Mouse (Mus musculus): Measurements from ENCODE around the gene Olfr877. TPM values are rescaled to one million over a fixed set of nuclear protein-coding genes. Genes with fewer than 3 reads are reported as not detected.

Gene Olfr877
- polyA plus RNA-seq, 1 experiment from 2014 or later = not detected

DNA sequence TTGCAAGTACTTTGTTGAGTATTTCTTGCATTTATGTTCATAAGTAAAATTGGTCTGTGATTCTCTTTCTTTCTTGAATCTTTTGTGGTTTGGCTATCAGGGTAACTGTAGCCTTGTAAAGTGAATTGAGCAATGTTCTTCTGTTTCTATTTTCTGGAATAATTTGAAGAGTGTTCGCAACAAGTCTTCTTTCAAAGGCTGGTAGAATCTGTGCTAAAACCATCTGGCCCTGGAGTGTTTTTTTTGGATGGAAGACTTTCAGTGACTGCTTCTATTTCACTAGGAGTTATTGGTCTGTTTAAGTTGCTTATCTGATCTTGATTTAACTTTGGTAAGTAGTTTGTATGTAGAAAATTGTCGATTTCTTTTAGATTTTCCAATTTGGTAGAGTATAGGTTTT lies 4.8 kb upstream of the Olfr877 start:
- TF ChIP-seq EP300 (IDR thresholded peaks at IDR 0.05) (no peak), CTCF (IDR thresholded peaks at IDR 0.05) (no peak)
- no peak for ATAC-seq

DNA sequence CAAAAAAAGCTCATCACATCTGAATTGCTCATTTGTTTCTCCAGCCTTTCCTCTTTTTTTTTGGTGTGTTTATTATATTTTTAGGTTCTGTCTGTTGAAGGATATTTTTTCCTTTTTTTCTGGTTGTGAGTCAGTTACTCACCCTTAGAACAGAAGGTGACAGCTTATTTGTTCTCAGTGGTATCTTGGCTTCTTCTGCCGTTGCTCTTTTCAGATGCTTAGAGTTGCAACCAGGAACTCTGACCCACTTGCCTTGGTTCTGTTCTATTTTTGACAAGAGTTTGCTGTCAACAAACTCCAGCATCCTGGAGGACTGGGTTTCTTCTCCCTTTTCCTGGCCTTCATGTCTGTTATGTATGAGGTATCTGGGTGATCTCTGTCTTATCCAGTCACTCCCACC lies 9.3 kb downstream of the Olfr877 start:
- ATAC-seq (no peak), DNase-seq (ENCODE audit: low spot score) (no peak)
- H3K4me2 ChIP-seq (replicated peaks; ENCODE audit: low read depth, low read length) = no peak overlapping the region
- H3K27me3 ChIP-seq (replicated peaks; ENCODE audit: insufficient read depth, low read length) = no peaks in the 10 kb centered on the region
- H3K4me1 ChIP-seq (ENCODE audit: insufficient read depth, low read depth, low read length) = no peaks in the 10 kb centered on the region
- no peak overlapping the region for H3K27ac ChIP-seq (ENCODE audit: low read length)
- 68% methylated on average over 1 of the region's 1 CpGs for WGBS
- no peak for TF ChIP-seq EP300 (IDR thresholded peaks at IDR 0.05)
- no peaks in the 10 kb centered on the region for H3K9me3 ChIP-seq (ENCODE audit: low read length)
- no peak overlapping the region for H3K9ac ChIP-seq (replicated peaks; ENCODE audit: low read depth)
- H3K4me3 ChIP-seq (ENCODE audit: low read depth, low read length) = no peak overlapping the region
- no peaks in the 10 kb centered on the region for H3K36me3 ChIP-seq (ENCODE audit: insufficient read depth, low read length)

More for the DNA sequence above, 4.8 kb upstream of the Olfr877 start:
- Histone ChIP-seq H3K36me3 (ENCODE audit: insufficient read depth, low read length) (no peaks in the 10 kb centered on the region), H3K4me2 (replicated peaks; ENCODE audit: low read depth, low read length) (no peak overlapping the region), H3K4me1 (ENCODE audit: insufficient read depth, low read depth, low read length) (no peaks in the 10 kb centered on the region), H3K4me3 (ENCODE audit: low read depth, low read length) (no peak overlapping the region), H3K27me3 (replicated peaks; ENCODE audit: insufficient read depth, low read length) (no peaks in the 10 kb centered on the region), H3K27ac (ENCODE audit: low read length) (no peak overlapping the region), H3K9ac (replicated peaks; ENCODE audit: low read depth) (no peak overlapping the region), H3K9me3 (ENCODE audit: low read length) (no peaks in the 10 kb centered on the region)
- WGBS = 82% methylated on average over 2 of the region's 2 CpGs
- no peak for DNase-seq (ENCODE audit: low spot score)

DNA sequence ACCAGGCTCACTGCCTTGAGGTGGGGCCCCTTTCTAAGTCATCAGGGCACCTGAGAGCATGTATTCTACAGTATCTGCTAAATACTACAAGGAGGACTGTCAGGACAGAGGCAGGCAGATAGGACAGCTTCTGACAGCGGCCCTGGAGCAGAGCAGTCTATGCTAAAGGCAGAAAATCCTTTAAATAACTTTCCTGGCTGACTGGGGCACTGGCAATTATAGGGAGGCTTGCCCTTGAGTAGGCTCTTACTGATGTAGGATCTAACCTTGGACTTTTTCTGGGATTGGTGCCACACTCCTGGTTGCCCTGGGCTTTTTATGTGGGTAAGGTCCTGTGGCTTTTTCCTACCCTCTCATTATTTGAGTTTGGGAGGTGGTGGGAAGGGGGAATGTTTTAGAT lies 16.2 kb downstream of the Olfr877 start:
- H3K27ac ChIP-seq (ENCODE audit: low read length) = no peak overlapping the region
- H3K36me3 ChIP-seq (ENCODE audit: insufficient read depth, low read length) = no peaks in the 10 kb centered on the region
- H3K4me1 ChIP-seq (ENCODE audit: insufficient read depth, low read depth, low read length) = no peaks in the 10 kb centered on the region
- no peak overlapping the region for H3K4me3 ChIP-seq (ENCODE audit: low read depth, low read length)
- no peak for DNase-seq (ENCODE audit: low spot score)
- no peak overlapping the region for H3K9ac ChIP-seq (replicated peaks; ENCODE audit: low read depth)
- TF ChIP-seq CTCF (IDR thresholded peaks at IDR 0.05) (no peak), EP300 (IDR thresholded peaks at IDR 0.05) (no peak)
- no peaks in the 10 kb centered on the region for H3K9me3 ChIP-seq (ENCODE audit: low read length)
- ATAC-seq = no peak
- no peak overlapping the region for H3K4me2 ChIP-seq (replicated peaks; ENCODE audit: low read depth, low read length)
- 50% methylated on average over 1 of the region's 1 CpGs for WGBS
- H3K27me3 ChIP-seq (replicated peaks; ENCODE audit: insufficient read depth, low read length) = no peaks in the 10 kb centered on the region

DNA sequence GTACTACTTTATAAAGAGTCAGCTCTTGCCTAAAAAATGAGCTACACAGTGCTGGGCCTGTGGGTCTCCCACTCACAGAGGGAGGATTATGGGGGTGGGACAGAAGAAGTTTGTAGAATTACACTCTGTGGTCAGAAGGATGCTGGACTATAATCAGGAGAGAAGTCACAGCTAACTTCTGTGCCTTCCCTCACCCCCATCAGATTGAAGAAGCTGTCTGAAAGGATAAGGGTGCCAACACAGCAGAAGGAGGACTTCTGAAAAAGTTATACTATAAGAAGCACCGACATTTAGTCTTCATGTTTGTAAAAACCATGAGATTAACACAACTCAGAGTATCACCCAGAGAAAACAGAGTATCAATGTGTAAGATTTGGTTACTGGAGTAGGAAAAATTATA lies 17.0 kb downstream of the Olfr877 start:
- no peak overlapping the region for H3K4me2 ChIP-seq (replicated peaks; ENCODE audit: low read depth, low read length)
- H3K9ac ChIP-seq (replicated peaks; ENCODE audit: low read depth) = no peak overlapping the region
- WGBS = 67% methylated on average over 1 of the region's 1 CpGs
- H3K27ac ChIP-seq (ENCODE audit: low read length) = no peak overlapping the region
- DNase-seq (ENCODE audit: low spot score) (no peak), ATAC-seq (no peak)
- H3K27me3 ChIP-seq (replicated peaks; ENCODE audit: insufficient read depth, low read length) = no peaks in the 10 kb centered on the region
- H3K4me1 ChIP-seq (ENCODE audit: insufficient read depth, low read depth, low read length) = no peaks in the 10 kb centered on the region
- H3K36me3 ChIP-seq (ENCODE audit: insufficient read depth, low read length) = no peaks in the 10 kb centered on the region
- TF ChIP-seq EP300 (IDR thresholded peaks at IDR 0.05) (no peak), CTCF (IDR thresholded peaks at IDR 0.05) (no peak)
- H3K4me3 ChIP-seq (ENCODE audit: low read depth, low read length) = no peak overlapping the region
- H3K9me3 ChIP-seq (ENCODE audit: low read length) = no peaks in the 10 kb centered on the region

DNA sequence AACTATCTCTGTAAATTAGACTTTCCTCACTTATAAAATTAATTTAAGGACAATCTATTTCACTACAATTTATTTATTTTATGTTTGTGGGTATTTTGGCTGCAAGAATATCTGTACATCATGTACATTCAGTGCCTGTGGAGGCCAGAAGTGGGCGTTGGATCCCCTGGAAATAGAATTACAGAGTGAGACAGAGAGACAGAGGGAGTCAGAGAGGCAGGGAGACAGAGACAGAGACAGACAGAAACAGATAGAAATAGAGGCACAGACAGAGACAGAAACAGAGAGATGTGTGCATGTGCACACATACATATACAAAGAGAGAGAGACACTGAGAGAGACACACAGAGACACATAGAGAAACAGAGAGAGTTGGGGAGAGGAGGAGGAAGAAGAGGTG lies 17.5 kb downstream of the Olfr877 start:
- ATAC-seq (no peak), DNase-seq (ENCODE audit: low spot score) (no peak)
- 43% methylated on average over 1 of the region's 1 CpGs for WGBS
- H3K4me3 ChIP-seq (ENCODE audit: low read depth, low read length) = no peak overlapping the region
- H3K27me3 ChIP-seq (replicated peaks; ENCODE audit: insufficient read depth, low read length) = no peaks in the 10 kb centered on the region
- H3K27ac ChIP-seq (ENCODE audit: low read length) = no peak overlapping the region
- no peaks in the 10 kb centered on the region for H3K9me3 ChIP-seq (ENCODE audit: low read length)
- TF ChIP-seq CTCF (IDR thresholded peaks at IDR 0.05) (no peak), EP300 (IDR thresholded peaks at IDR 0.05) (no peak)
- no peak overlapping the region for H3K4me2 ChIP-seq (replicated peaks; ENCODE audit: low read depth, low read length)
- no peaks in the 10 kb centered on the region for H3K4me1 ChIP-seq (ENCODE audit: insufficient read depth, low read depth, low read length)
- no peak overlapping the region for H3K9ac ChIP-seq (replicated peaks; ENCODE audit: low read depth)
- H3K36me3 ChIP-seq (ENCODE audit: insufficient read depth, low read length) = no peaks in the 10 kb centered on the region

DNA sequence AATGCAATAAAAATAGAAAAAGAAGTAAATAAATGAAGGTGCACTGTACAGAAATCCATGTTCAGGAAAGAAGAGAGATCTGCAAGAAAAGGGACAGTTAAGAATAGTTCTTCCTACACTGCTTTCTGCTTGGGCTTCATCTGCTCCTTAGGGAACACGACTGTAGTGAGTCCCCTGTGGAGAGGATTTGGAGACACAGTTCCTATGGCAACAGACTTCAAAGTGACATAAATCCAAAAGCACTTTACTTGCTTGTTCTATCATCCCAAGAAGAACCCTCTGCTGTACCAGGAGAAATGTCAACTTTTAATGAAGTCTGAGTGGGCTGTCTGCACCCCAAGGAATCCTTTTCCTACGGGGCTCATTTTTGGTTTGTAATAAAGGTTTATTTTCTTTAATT lies 36.9 kb downstream of the Olfr877 start:
- TF ChIP-seq EP300 (IDR thresholded peaks at IDR 0.05) (no peak), CTCF (IDR thresholded peaks at IDR 0.05) (no peak)
- ATAC-seq (no peak), DNase-seq (ENCODE audit: low spot score) (no peak)
- Histone ChIP-seq H3K4me3 (ENCODE audit: low read depth, low read length) (no peak overlapping the region), H3K4me2 (replicated peaks; ENCODE audit: low read depth, low read length) (no peak overlapping the region), H3K9me3 (ENCODE audit: low read length) (no peaks in the 10 kb centered on the region), H3K36me3 (ENCODE audit: insufficient read depth, low read length) (no peaks in the 10 kb centered on the region), H3K4me1 (ENCODE audit: insufficient read depth, low read depth, low read length) (no peaks in the 10 kb centered on the region), H3K27me3 (replicated peaks; ENCODE audit: insufficient read depth, low read length) (no peaks in the 10 kb centered on the region), H3K9ac (replicated peaks; ENCODE audit: low read depth) (no peak overlapping the region), H3K27ac (ENCODE audit: low read length) (no peak overlapping the region)
- 11% methylated on average over 2 of the region's 2 CpGs for WGBS

DNA sequence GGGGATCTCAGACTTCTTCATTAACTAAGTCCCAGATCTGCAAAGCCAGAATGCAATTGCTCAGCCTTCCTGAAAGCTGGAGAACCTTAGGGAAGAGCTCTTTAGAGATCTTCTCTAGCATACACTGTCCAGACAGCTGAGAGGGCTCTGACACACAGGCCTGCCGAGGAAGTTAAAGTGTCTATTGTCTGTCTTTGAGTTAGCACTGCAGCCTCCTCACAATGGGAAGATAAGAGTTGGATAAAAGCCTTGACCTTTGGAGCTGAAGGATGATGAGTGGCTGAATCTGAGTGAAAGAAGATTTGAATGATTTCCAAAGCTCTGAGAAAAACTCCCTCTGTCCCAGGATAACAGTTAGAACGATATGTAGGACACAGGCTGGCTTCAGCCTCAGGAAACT lies 42.6 kb downstream of the Olfr877 start, which contains the start of gene Olfr145:
Olfr145 (plus strand) TSS at position 64 of the 400 bp plus-strand sequence.
- H3K9me3 ChIP-seq (ENCODE audit: low read length) = no peaks in the 10 kb centered on the region

More for the DNA sequence above, 42.6 kb downstream of the Olfr877 start, which contains the start of gene Olfr145:
- H3K4me2 ChIP-seq (replicated peaks; ENCODE audit: low read depth, low read length) = no peak within 1 kb of the TSS
- ATAC-seq (no peak), DNase-seq (ENCODE audit: low spot score) (no peak)
- no peaks in the 10 kb centered on the region for H3K27me3 ChIP-seq (replicated peaks; ENCODE audit: insufficient read depth, low read length)
- TF ChIP-seq EP300 (IDR thresholded peaks at IDR 0.05) (no peak), CTCF (IDR thresholded peaks at IDR 0.05) (no peak)
- no peak within 1 kb of the TSS for H3K4me3 ChIP-seq (ENCODE audit: low read depth, low read length)
- H3K27ac ChIP-seq (ENCODE audit: low read length) = no peak within 1 kb of the TSS
- H3K36me3 ChIP-seq (ENCODE audit: insufficient read depth, low read length) = no peaks in the 10 kb centered on the region
- H3K4me1 ChIP-seq (ENCODE audit: insufficient read depth, low read depth, low read length) = no peaks in the 10 kb centered on the region
- no peak within 1 kb of the TSS for H3K9ac ChIP-seq (replicated peaks; ENCODE audit: low read depth)
- WGBS = 35% methylated on average over 2 of the region's 2 CpGs

All from lung, postnatal 0 days (tissue).